Mouse (Mus musculus): Measurements from ENCODE around the gene Ppcs.

DNA sequence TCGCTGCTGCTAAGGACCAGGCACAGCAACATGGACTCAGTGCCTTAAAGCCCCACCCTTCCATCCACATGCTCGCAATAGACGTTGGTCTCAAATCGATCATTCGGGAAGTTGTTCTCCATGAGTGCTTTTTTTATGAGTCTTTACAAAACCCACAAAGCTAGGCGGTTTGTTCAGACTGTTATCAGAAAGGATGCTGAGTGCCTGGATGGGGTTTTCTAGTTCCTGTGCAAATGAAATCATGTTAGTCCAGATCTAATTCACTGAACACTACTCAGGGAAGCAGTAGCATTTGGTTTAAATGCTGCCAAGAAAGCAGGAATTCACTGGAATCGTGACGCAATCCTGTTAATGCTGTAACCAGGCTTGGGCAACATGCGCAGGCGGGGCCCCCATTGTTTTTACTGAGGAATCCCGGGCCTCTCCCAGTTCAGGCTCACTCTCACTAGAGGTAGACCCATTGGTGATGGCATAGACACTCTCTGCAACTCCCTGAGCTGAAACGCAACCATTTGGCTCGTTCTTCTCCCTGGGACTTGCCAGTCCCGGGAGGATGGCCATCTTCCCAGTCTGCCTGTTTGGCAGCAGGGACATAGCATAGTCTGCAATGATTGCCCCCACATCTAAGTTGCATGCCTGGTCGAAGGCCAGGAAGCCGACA is 45.6 kb upstream of the Ppcs start:
- TF ChIP-seq POLR2A (IDR thresholded peaks at IDR 0.05; ENCODE audit: low read depth, low read length) (no peak), CTCF (conservative IDR thresholded peaks at IDR 0.05; ENCODE audit: insufficient read depth, insufficient read length, low read depth, low read length) (no peak)
